Mouse (Mus musculus): ENCODE measurements around the gene Ncaph. TPM values are rescaled to one million over a fixed set of nuclear protein-coding genes. Genes with fewer than 3 reads are reported as not detected.
A peak's percentile ranks its signal among the peaks of the same experiment; 100 is the strongest.
"Not testable (repeated sequence)": the region's sequence is repeated elsewhere in the genome, so short reads cannot be mapped to it uniquely, and the experiment has no call there.

Gene Ncaph
- polyA plus RNA-seq (2016; fragmentation: Nextera tagmentation; extraction: Ambion mirVana): 112 TPM in 2 replicates

- H3K4me3 ChIP-seq (replicated peaks): peak within 1 kb of the TSS; percentile 80
- no peaks in the 10 kb centered on the region for H3K27me3 ChIP-seq
- H3K27ac ChIP-seq: peak within 1 kb of the TSS; percentile 91
- H3K4me1 ChIP-seq (replicated peaks): peaks cover 42% of the 10 kb centered on the region
- no peaks in the 10 kb centered on the region for H3K9me3 ChIP-seq
- peak within 1 kb of the TSS; percentile 73 for H3K9ac ChIP-seq (replicated peaks)
- no peaks in the 10 kb centered on the region for H3K36me3 ChIP-seq
- H3K4me2 ChIP-seq: peak within 1 kb of the TSS; percentile 74
- peak; percentile 81 for ATAC-seq (ENCODE audit: insufficient number of reproducible peaks, insufficient read depth, low FRiP score, low TSS enrichment, low read depth)
- 2% methylated on average over 57 of the region's 57 CpGs for WGBS
Measured at GRCm38 (mm10) chr2:127133621-127134461, at the start of gene Ncaph. Ncaph (minus strand) TSS chr2:127133954.

- ATAC-seq (ENCODE audit: insufficient number of reproducible peaks, insufficient read depth, low FRiP score, low TSS enrichment, low read depth): peak; percentile 99
- H3K4me1 ChIP-seq (replicated peaks): peaks cover 5% of the 10 kb centered on the region
- no peaks in the 10 kb centered on the region for H3K36me3 ChIP-seq
- no peaks in the 10 kb centered on the region for H3K9me3 ChIP-seq
- H3K9ac ChIP-seq (replicated peaks): peak overlapping the region; percentile 79
- WGBS: 4% methylated on average over 17 of the region's 17 CpGs
- H3K4me2 ChIP-seq: peak overlapping the region; percentile 73
- H3K27me3 ChIP-seq: no peaks in the 10 kb centered on the region
- peak overlapping the region; percentile 55 for H3K4me3 ChIP-seq (replicated peaks)
- peak overlapping the region; percentile 91 for H3K27ac ChIP-seq
Measured at GRCm38 (mm10) chr2:127182598-127183381, 49.0 kb upstream of the Ncaph start.

GRCm38 (mm10) chr2:127166261-127166660 is 32.5 kb upstream of the Ncaph start:
- H3K27ac ChIP-seq; H3K36me3 ChIP-seq; H3K4me1 ChIP-seq (replicated peaks); H3K4me3 ChIP-seq (replicated peaks); H3K27me3 ChIP-seq; H3K4me2 ChIP-seq; H3K9ac ChIP-seq (replicated peaks); H3K9me3 ChIP-seq; ATAC-seq (ENCODE audit: insufficient number of reproducible peaks, insufficient read depth, low FRiP score, low TSS enrichment, low read depth): not testable (repeated sequence)
- WGBS: 16% methylated on average over 1 of the region's 1 CpGs

GRCm38 (mm10) chr2:127165675-127166074 is 31.9 kb upstream of the Ncaph start:
- no peaks in the 10 kb centered on the region for H3K36me3 ChIP-seq
- no peak overlapping the region for H3K27ac ChIP-seq
- H3K4me2 ChIP-seq: no peak overlapping the region
- H3K9me3 ChIP-seq: no peaks in the 10 kb centered on the region
- no peak for ATAC-seq (ENCODE audit: insufficient number of reproducible peaks, insufficient read depth, low FRiP score, low TSS enrichment, low read depth)
- no peak overlapping the region for H3K4me3 ChIP-seq (replicated peaks)
- H3K4me1 ChIP-seq (replicated peaks): no peaks in the 10 kb centered on the region
- peaks cover 7% of the 10 kb centered on the region; the same call in 1 of the 2 replicates for H3K27me3 ChIP-seq
- WGBS: 56% methylated on average over 4 of the region's 4 CpGs
- H3K9ac ChIP-seq (replicated peaks): no peak overlapping the region

GRCm38 (mm10) chr2:127145699-127146098 is 11.9 kb upstream of the Ncaph start:
- Histone ChIP-seq H3K27ac (no peak overlapping the region), H3K9ac (replicated peaks) (no peak overlapping the region), H3K4me3 (replicated peaks) (no peak overlapping the region), H3K36me3 (peaks cover 11% of the 10 kb centered on the region), H3K27me3 (no peaks in the 10 kb centered on the region), H3K9me3 (no peaks in the 10 kb centered on the region), H3K4me1 (replicated peaks) (peaks cover 19% of the 10 kb centered on the region), H3K4me2 (no peak overlapping the region)
- ATAC-seq (ENCODE audit: insufficient number of reproducible peaks, insufficient read depth, low FRiP score, low TSS enrichment, low read depth): no peak
- 84% methylated on average over 3 of the region's 3 CpGs for WGBS

GRCm38 (mm10) chr2:127143158-127144063 is 9.7 kb upstream of the Ncaph start, which contains the start of gene Itpripl1:
Itpripl1 (minus strand) TSS chr2:127143442.
- WGBS: 2% methylated on average over 31 of the region's 31 CpGs
- no peaks in the 10 kb centered on the region for H3K9me3 ChIP-seq
- peak within 1 kb of the TSS; percentile 78 for H3K4me2 ChIP-seq
- peak; percentile 86 for ATAC-seq (ENCODE audit: insufficient number of reproducible peaks, insufficient read depth, low FRiP score, low TSS enrichment, low read depth)
- H3K27ac ChIP-seq: 0 out of 2 replicates have a peak within 1 kb of the TSS, but pooled peaks have one; percentile 29
- peaks cover 21% of the 10 kb centered on the region for H3K4me1 ChIP-seq (replicated peaks)
- peak within 1 kb of the TSS; percentile 69 for H3K9ac ChIP-seq (replicated peaks)
- H3K27me3 ChIP-seq: no peaks in the 10 kb centered on the region
- peak within 1 kb of the TSS; percentile 62 for H3K4me3 ChIP-seq (replicated peaks)
- H3K36me3 ChIP-seq: peaks cover 26% of the 10 kb centered on the region

GRCm38 (mm10) chr2:127142577-127143157 is 8.9 kb upstream of the Ncaph start:
- H3K36me3 ChIP-seq: peaks cover 26% of the 10 kb centered on the region
- WGBS: 14% methylated on average over 6 of the region's 6 CpGs
- peak overlapping the region; percentile 69 for H3K9ac ChIP-seq (replicated peaks)
- H3K4me3 ChIP-seq (replicated peaks): peak overlapping the region; percentile 62
- H3K4me1 ChIP-seq (replicated peaks): peaks cover 28% of the 10 kb centered on the region
- no peak for ATAC-seq (ENCODE audit: insufficient number of reproducible peaks, insufficient read depth, low FRiP score, low TSS enrichment, low read depth)
- H3K4me2 ChIP-seq: peak overlapping the region; percentile 78
- H3K27ac ChIP-seq: 0 out of 2 replicates have a peak overlapping the region, but pooled peaks have one; percentile 29
- no peaks in the 10 kb centered on the region for H3K9me3 ChIP-seq
- no peaks in the 10 kb centered on the region for H3K27me3 ChIP-seq

- peak overlapping the region; percentile 78 for H3K4me2 ChIP-seq
- 0 out of 2 replicates have a peak overlapping the region, but pooled peaks have one; percentile 9 for H3K9ac ChIP-seq (replicated peaks)
- peaks cover 34% of the 10 kb centered on the region for H3K4me1 ChIP-seq (replicated peaks)
- peak overlapping the region; percentile 62 for H3K4me3 ChIP-seq (replicated peaks)
- H3K27ac ChIP-seq: no peak overlapping the region
- WGBS: 85% methylated on average over 10 of the region's 10 CpGs
- ATAC-seq (ENCODE audit: insufficient number of reproducible peaks, insufficient read depth, low FRiP score, low TSS enrichment, low read depth): no peak
- no peaks in the 10 kb centered on the region for H3K9me3 ChIP-seq
- peaks cover 26% of the 10 kb centered on the region for H3K36me3 ChIP-seq
- H3K27me3 ChIP-seq: no peaks in the 10 kb centered on the region
Measured at GRCm38 (mm10) chr2:127142031-127142430, 8.3 kb upstream of the Ncaph start.

- Histone ChIP-seq H3K9me3 (no peaks in the 10 kb centered on the region), H3K27ac (no peak overlapping the region), H3K4me2 (no peak overlapping the region), H3K4me3 (replicated peaks) (no peak overlapping the region), H3K9ac (replicated peaks) (no peak overlapping the region), H3K4me1 (replicated peaks) (peaks cover 42% of the 10 kb centered on the region), H3K27me3 (no peaks in the 10 kb centered on the region), H3K36me3 (peaks cover 26% of the 10 kb centered on the region)
- 95% methylated on average over 7 of the region's 7 CpGs for WGBS
- ATAC-seq (ENCODE audit: insufficient number of reproducible peaks, insufficient read depth, low FRiP score, low TSS enrichment, low read depth): no peak
Measured at GRCm38 (mm10) chr2:127140011-127140410, 6.3 kb upstream of the Ncaph start.

- H3K36me3 ChIP-seq: peaks cover 26% of the 10 kb centered on the region
- H3K27ac ChIP-seq: no peak overlapping the region
- H3K9ac ChIP-seq (replicated peaks): no peak overlapping the region
- WGBS: 95% methylated on average over 1 of the region's 1 CpGs
- H3K4me1 ChIP-seq (replicated peaks): peaks cover 42% of the 10 kb centered on the region
- no peaks in the 10 kb centered on the region for H3K27me3 ChIP-seq
- no peaks in the 10 kb centered on the region for H3K9me3 ChIP-seq
- no peak overlapping the region for H3K4me3 ChIP-seq (replicated peaks)
- no peak for ATAC-seq (ENCODE audit: insufficient number of reproducible peaks, insufficient read depth, low FRiP score, low TSS enrichment, low read depth)
- no peak overlapping the region for H3K4me2 ChIP-seq
Measured at GRCm38 (mm10) chr2:127139605-127140004, 5.9 kb upstream of the Ncaph start.

Data from limb, embryonic 12.5 days (tissue).